Mouse (Mus musculus) gastrocnemius, adult 2 months (tissue): Measurements from ENCODE around the gene Pm20d2. TPM values are rescaled to one million over a fixed set of nuclear protein-coding genes. Genes with fewer than 3 reads are reported as not detected.

ENCODE experiments used
- DNase-seq: peaks from one replicate; pipeline ENCODE4 v3.0.0; 2022
- H3K27ac ChIP-seq: fragments of 200-600 bp; 2 replicates; pipeline ENCODE4 v1.8.1; 2022; ENCODE audit warnings: mild to moderate bottlenecking
- H3K4me3 ChIP-seq: fragments of 200-600 bp; 2 replicates; pipeline ENCODE4 v1.8.1; 2022; ENCODE audit warnings: mild to moderate bottlenecking, moderate library complexity
- CTCF ChIP-seq: fragments of 200-600 bp; IDR thresholded peaks from 2 replicates; pipeline ENCODE4 v1.8.1; 2022; ENCODE audit warnings: antibody characterized with exemption, mild to moderate bottlenecking, moderate library complexity
- intact Hi-C: fragments of 180-260 bp; cut with DNase I; formaldehyde crosslinking; loops from one replicate; pipeline ENCODE4 v1.15.1; 2025
- total RNA-seq, 2 experiments: library from RNA; stranded (reverse); gene quantifications; 2 replicates each; pipeline ENCODE4 v1.2.3; 2021

The Pm20d2 gene
- total RNA-seq, 2 experiments from 2014 or later: 36.2 to 52.3 TPM

DNA sequence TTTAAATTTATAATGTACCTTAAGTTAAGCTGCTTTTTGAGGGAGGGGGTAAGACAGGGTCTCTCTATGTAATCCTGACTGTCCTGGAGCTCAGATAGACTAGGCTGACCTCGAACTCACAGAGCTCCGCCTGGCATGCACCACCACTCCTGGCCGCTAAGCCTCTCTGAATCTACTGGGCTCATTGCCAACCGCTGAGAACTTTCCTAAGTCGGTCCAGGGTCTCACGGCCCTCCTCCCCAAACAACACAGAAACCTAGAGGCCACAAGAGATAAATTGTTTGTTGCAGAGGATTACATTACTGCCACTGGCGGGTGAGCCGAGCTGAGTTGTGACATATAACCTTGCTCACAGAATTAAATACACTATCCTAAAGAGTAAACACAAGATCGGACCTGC is 1.4 kb downstream of the Pm20d2 start:
- peak; percentile 38; the same call in 1 of the 2 replicates for TF ChIP-seq CTCF
- Histone ChIP-seq H3K27ac (peak overlapping the region; percentile 95), H3K4me3 (peak overlapping the region; percentile 76)
- intact Hi-C loops: loop anchor here (5.0 kb wide), 1 partner anchor 36 kb away; no protein-coding TSS in a partner anchor
- peak; percentile 64 for DNase-seq

DNA sequence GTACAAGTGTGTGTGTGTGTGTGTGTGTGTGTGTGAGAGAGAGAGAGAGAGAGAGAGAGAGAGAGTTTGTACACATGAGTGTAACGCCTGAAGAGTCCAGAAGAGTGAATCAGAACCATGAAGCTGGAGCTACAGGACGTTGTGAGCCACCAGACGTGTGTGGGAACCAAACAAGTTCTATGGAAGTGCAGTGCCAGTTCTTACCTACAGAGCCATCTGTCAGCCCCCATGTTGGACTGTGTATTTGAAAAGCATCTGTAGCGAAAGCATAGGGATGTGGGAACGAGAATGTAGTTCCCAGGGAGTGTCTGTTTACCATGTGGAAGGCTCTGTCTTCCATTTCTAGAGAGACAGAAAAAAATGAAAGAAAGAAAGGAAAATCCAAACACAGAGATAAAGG is 6.1 kb downstream of the Pm20d2 start:
- Histone ChIP-seq H3K27ac (no peak overlapping the region), H3K4me3 (no peak overlapping the region)
- no peak for TF ChIP-seq CTCF
- intact Hi-C loops: no loop called here
- no peak for DNase-seq

DNA sequence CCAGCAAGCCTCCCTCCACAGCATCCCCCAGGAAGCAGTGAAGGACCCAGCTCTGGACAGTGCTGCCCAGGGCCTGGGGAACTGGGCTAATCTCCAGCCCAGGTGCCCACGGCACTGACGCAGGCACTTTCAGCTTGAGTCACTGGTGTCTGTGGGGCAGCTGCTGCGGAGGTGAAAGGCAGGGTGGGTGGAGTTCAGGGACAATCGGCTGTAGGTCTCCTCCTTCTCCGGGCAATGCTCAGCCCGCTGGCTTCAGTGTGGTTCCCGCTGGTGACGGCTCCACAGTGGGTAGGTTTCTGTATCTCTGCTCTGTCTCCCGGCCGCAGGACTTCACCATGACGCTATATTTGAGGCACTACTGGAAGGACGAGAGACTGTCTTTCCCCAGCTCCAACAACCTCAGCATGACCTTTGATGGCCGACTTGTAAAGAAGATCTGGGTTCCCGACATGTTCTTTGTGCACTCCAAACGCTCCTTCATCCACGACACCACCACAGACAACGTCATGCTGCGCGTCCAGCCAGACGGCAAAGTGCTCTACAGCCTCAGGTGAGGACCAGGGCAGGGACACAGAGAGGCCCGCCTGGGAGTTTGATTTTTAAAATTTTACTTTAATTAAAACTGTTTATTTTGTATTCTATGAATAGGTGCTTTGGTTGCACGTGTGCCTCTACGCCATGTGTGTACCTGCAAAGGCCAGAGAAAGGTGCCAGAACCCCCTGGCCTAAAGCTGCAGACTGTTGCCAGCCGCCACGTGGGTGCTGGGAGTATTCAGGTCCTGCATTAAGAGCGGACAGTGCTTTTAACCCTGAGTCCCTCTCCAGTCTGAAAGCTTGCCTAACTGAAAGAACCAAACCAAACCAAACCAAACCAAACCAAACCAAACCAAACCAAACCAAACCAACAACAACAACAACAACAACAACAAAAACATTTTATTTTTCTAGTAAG is 37.2 kb downstream of the Pm20d2 start:
- intact Hi-C loops: loop anchor here (5.0 kb wide), 1 partner anchor 35 kb away; the partner anchor contains the start of gene Pm20d2
- H3K4me3 ChIP-seq: no peak overlapping the region
- TF ChIP-seq CTCF: no peak

DNA sequence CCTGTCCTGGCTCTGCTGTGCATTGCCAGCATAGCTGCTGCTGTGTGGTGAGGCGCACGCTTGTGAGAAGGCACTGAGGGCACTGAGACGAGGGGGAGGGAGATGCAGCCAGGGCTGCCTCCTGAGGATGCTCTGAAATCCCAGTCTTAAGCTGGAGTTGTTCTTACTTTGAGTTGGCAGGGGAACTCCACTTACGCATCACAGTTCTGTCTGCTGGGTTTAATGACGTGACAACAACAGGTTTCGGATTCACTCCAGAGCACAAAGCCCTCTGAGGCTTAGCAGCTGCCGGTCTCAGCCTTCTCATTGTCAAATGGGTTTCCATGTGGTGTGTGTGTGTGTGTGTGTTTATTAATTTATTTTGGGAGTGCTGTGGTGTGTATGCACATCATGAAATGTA is 40.4 kb downstream of the Pm20d2 start:
- intact Hi-C loops: no loop called here
- TF ChIP-seq CTCF: no peak
- H3K27ac ChIP-seq: no peak overlapping the region
- no peak for DNase-seq
- H3K4me3 ChIP-seq: no peak overlapping the region

More for the DNA sequence above, 37.2 kb downstream of the Pm20d2 start:
- DNase-seq: no peak
- H3K27ac ChIP-seq: no peak overlapping the region

DNA sequence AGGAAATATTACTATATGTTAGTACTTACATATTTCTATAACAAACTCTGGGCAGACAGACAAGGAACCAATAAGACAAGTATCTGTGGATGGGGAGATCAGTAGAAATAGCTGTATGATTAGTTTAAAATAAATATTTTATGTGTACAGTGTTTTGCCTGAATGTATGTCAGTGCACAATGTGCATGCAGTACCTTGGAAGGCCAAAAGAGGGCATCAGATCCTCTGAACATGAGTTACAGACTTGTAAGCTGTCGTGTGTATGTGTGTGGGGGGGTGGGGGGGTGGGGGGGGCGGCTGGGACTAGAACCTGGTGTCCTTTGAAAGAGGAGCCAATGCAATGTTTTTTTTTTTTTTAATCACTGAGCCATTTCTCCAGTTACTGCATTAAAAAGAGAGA is 41.7 kb downstream of the Pm20d2 start:
- TF ChIP-seq CTCF: peak; percentile 65
- Histone ChIP-seq H3K27ac (no peak overlapping the region), H3K4me3 (no peak overlapping the region)
- peak; percentile 61 for DNase-seq
- intact Hi-C loops: loop anchor here (1.0 kb wide), 2 partner anchors 56 to 145 kb away; no protein-coding TSS in a partner anchor

DNA sequence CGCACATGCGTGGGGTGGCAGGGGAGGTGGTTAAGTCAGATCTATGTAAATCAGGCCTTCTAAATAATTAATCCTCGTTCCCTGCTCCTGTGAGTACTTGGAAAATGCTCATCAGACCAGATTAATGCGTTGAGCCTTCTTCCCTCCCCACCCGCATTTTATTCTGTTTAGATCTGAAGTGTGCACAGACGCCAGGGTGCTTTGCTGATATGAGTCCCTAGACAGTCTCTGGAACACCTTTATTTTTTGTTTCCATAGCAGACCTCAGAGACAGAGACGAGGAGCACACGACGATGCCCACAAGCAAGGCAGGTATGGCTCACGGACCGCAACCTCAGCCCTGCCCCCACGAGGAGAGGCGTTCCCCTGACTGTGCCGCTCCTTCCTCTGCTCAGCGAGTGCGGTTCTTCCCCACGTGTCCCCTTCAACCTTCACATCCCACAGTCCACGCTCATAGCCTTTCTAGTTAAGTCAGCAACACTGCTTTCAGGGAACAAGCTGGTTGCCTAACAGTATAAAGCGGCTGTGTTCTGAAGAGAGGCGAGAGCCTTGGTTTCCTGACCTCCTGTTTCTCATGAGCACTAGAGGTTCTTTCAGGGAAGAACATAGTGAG is 42.8 kb downstream of the Pm20d2 start:
- DNase-seq: no peak
- no peak for TF ChIP-seq CTCF
- Histone ChIP-seq H3K27ac (no peak overlapping the region), H3K4me3 (no peak overlapping the region)
- intact Hi-C loops: no loop called here

DNA sequence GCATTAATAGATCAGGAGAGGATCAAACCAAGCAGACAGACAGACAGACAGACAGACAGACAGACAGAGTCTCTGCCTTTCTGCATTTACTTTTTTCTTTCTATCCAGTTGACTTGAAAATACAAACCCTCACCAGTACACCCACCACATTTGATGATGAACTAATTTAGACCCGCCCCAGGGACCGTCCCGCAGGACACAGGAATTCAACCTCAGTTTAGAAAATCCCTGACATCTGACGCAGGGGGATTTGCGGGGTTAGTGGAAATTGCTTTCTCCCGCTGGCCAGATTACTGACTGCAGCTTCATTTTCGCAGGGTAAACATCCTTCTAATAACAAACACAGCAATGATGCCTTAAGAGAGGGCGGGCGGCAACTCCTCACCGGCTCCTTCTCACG is 57.3 kb downstream of the Pm20d2 start, which contains the start of gene Gabrr1:
Gene Gabrr1, plus strand, starts transcription at position 301 of the 400 bp plus-strand sequence.
- no peak for TF ChIP-seq CTCF
- Histone ChIP-seq H3K27ac (no peak within 1 kb of the TSS), H3K4me3 (no peak within 1 kb of the TSS)
- DNase-seq: no peak
- intact Hi-C loops: no loop called here

DNA sequence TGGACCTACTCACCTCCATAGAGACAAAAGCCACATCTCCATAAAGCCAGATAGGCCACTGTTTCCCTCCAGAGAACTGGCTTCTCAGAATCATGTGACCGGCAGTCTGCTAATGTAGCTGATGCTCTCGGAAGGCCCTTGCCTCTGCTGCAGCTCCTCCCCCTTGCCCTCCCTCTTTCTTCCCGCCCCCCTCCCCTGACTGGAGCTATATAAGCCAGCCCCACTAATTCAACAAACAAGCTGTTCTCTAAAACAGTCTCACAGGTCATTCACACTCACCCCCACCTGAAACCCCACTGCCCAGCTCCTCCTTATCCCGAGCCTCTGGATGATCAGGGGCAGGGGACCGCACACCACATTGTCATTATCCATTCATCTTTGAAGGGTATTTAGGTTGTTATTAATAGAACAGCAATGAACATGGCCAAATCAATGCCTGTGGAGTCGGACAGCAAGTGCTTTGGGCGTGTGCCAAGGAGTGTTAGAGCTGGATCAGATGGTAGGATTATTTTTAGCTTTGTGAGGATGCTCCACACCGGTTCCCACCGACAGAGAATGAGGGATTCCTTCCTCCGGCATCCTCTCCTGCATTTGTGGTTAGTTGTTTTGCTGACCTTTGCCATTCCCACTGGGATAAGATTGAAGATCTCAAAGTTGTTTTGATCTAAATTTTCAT is 64.0 kb downstream of the Pm20d2 start:
- intact Hi-C loops: loop anchor here (2.0 kb wide), 1 partner anchor 167 kb away; no protein-coding TSS in a partner anchor

DNA sequence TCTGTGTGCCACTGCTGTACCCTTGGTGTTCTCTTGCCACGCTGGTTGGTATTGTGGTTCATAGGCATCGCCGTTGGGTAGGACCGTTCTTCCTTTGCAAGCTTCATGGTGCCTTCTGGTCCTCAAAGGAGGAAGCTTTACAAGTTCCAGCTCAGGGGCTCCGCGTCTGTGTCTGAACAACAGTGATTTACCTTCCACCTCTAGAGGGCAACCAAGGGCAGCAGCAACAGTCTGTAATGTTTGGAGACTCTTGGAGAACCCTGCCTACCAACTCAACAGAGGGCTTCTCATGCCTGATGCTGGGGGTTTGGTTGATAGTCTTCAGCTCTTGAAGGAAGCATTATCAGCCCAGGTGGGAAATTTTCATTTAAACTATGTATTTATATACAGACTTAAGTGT is 65.0 kb downstream of the Pm20d2 start:
- DNase-seq: peak; percentile 53
- Histone ChIP-seq H3K27ac (no peak overlapping the region), H3K4me3 (no peak overlapping the region)
- TF ChIP-seq CTCF: peak; percentile 76
- intact Hi-C loops: loop anchor here (2.0 kb wide), 1 partner anchor 168 kb away; no protein-coding TSS in a partner anchor

More for the DNA sequence above, 64.0 kb downstream of the Pm20d2 start:
- H3K4me3 ChIP-seq: no peak overlapping the region
- peak overlapping the region; percentile 20; the same call in 1 of the 2 replicates for H3K27ac ChIP-seq
- peak; percentile 54 for DNase-seq
- TF ChIP-seq CTCF: no peak

Other genes starting within 250 kb of the Pm20d2 start
- gene Ankrd6, start 238.9 kb downstream of the Pm20d2 start, total RNA-seq: 1 to 10 TPM; 2.5 to 6.2 TPM
- gene Rragd, start 206.7 kb downstream of the Pm20d2 start, total RNA-seq: 100 to 1,000 TPM; 174 to 204 TPM
- 10 to 100 TPM; 50.5 to 54.7 TPM for gene Ube2j1, start 158.3 kb downstream of the Pm20d2 start, total RNA-seq
- 1 to 10 TPM; 2.8 to 4.7 TPM for gene Gabrr2, start 126.7 kb downstream of the Pm20d2 start, total RNA-seq
- gene Gabrr1, start 57.2 kb downstream of the Pm20d2 start, total RNA-seq: under 1 TPM; 0.20 to 0.38 TPM
- not detected for gene Srsf12, start 19.3 kb upstream of the Pm20d2 start, total RNA-seq
- 100 to 1,000 TPM; 267 to 279 TPM for gene Pnrc1, start 100.4 kb upstream of the Pm20d2 start, total RNA-seq
- gene Rngtt, start 120.6 kb upstream of the Pm20d2 start, total RNA-seq: 10 to 100 TPM in 1 of 2 experiments, 1 to 10 TPM in 1; 7.1 to 10.0 TPM